Mouse (Mus musculus): ENCODE results near the gene Polrmt.

GRCm38 (mm10) chr10:79717640-79718357 is 28.6 kb downstream of the Polrmt start:
- no peak for TF ChIP-seq HCFC1 (IDR thresholded peaks at IDR 0.05; ENCODE audit: borderline replicate concordance, insufficient read depth, low read length)
- no peak for TF ChIP-seq ZC3H11A (IDR thresholded peaks at IDR 0.05; ENCODE audit: borderline replicate concordance, low read depth, low read length)
- no peak for TF ChIP-seq MAFK (IDR thresholded peaks at IDR 0.05; ENCODE audit: insufficient read depth, low read depth, low read length)
- TF ChIP-seq ZNF384 (IDR thresholded peaks at IDR 0.05; ENCODE audit: low read depth, low read length), result no peak
- no peak for TF ChIP-seq CHD2 (IDR thresholded peaks at IDR 0.05; ENCODE audit: low read depth, low read length)
